Mouse (Mus musculus) myocyte (in vitro differentiated cells): ENCODE results near the gene B130006D01Rik.

Source experiments
- E2F4 ChIP-seq: IDR thresholded peaks from one replicate; pipeline ENCODE4 v1.6.1; 2011; ENCODE audit warnings: mild to moderate bottlenecking, control low read depth, moderate library complexity; ENCODE audit not compliant: insufficient read depth
- SRF ChIP-seq: IDR thresholded peaks from one replicate; pipeline ENCODE4 v1.6.1; 2011; ENCODE audit warnings: low read depth; ENCODE audit not compliant: control insufficient read depth, insufficient read length

DNA sequence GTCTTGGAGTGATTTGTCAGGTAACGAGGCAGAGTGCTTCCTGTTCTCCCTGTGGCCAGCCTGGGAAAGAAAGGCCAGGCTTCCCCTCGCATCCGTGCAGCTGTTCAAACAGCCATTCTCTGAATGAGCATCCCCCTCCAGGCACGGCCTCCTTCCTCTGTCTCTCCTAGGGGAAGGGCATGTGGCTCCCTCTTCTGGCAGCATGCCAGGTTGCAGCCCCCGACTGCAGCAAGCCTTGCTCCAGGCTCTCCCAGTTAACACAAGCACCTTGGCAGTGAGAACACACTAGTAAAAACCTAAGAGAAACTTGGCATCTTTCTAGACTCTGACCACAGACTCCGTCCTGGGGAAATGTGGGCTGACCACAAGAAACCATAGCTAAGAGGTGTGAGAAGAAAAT is 47.1 kb upstream of the B130006D01Rik start:
- no peak for TF ChIP-seq SRF
- no peak for TF ChIP-seq E2F4
